Mouse (Mus musculus) hindlimb bud, embryonic 11.5 days (tissue): ENCODE results near the gene Fam216a.
"Not testable (repeated sequence)": the region's sequence is repeated elsewhere in the genome, so short reads cannot be mapped to it uniquely, and the experiment has no call there.

Experiments
- DNase-seq: peaks from one replicate; pipeline ENCODE4 v3.0.0-alpha.2; 2012; ENCODE audit warnings: low read depth, low spot score; ENCODE audit errors: extremely low spot score

Fam216a gene

DNA sequence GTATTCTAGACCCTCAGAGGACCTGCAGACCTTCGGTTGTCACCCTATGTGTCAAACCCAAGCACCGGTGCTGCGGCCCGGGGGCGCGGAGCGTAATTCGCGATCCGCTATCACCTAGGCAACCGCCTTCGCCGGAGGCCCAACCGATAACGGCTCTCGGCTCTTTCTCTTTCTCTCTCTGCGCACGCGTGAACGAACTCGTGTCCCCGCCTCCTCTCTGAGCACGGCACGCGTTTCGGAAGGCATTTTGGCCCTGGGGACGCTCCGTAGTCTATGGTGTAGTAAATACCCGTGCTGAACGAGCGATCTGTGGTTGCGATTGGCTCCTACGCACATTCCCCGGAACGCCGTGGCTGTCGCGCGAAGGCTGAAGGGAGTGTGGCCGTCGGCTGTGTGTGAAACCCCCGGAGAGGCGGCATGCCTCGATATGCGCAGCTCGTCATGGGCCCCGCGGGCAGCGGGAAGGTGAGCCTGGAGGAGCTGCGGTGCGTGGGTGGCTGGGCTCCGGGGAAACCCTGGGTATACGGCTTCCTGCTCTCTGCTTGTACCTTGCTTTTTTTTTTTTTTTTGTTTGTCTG, at the start of gene Fam216a:
Gene Fam216a, minus strand, starts transcription at position 173 of the 578 bp plus-strand sequence.
- DNase-seq: peak; percentile 96

DNA sequence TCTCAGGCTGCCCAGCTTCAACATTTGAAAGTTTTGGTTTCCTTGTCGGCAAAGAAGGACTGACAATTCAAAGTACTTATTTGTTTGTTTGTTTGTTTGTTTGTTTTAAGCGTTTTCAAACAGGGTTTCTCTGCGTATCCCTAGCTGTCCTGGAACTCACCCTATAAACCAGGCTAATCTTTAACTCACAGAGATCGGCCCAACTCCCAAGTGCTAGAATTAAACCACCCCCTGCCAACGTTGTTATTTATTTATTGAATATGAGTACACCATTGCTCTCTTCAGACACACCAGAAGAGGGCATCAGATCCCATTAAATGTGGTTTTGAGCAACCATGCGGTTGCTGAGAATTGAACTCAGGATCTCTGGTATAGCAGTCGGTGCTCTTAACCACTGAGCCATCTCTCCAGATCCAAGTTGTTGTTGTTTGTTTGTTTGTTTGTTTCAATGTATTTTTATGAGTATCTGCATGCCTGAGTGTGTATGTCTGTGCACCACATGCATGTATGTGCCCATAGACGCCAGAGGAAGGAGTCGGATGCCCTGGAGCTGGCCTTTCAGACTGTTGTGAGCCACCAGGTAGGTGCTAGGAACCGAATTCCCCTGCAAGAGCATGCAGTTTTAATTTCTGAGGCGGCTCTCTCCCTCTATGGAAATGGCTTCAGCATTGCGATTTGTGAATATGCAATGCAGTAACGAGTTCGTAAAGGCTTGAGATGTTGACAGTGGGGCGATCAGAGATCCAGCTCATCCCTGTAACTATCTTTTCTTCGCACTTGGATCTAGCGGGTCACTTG, 49.3 kb upstream of the Fam216a start, which contains the start of gene Anapc7:
Gene Anapc7, plus strand, starts transcription at position 423 of the 798 bp plus-strand sequence.
- DNase-seq: no peak

DNA sequence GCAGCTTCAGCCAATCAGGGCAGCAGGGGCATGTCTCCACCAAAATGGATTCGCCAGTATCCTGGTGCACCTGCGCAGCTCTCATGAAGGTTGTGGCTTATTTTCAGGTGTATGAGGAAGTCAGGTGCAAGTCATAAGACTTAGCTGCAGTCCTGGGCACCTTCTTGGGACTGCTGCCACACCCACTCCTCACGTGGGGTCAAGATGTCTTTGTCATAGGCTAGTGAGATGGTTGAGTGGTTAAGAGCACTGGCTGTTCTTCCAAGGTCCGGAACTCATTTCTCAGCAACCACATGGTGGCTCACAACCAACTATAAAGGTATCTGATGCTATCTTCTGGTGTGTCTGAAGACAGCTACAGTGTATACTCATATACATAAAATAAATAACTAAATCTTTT, 48.5 kb upstream of the Fam216a start:
- DNase-seq: not testable (repeated sequence)

GRCm38 (mm10) chr5:122415465-122415864, 43.3 kb upstream of the Fam216a start:
- no peak for DNase-seq

GRCm38 (mm10) chr5:122414351-122414750, 42.2 kb upstream of the Fam216a start:
- no peak for DNase-seq

DNA sequence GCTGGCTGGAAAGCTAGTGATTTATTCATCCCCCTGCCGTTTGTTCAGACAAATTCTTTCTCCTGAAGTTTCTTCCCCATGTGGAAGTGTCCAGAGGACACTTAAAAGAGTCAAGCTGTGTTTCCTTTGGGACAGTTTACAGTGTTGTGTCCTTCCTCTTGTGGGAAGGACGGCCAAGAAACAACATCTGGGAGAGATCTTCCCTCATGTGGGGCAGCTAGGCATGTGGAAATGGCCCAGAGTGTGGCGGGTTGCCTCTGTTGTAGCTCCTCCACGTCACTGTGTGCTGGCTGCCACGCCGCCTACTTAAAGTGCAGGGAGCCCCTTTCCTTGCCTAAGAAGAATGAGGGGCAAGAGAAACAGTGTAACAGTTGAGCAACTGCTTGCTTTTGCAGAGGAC, 40.7 kb upstream of the Fam216a start:
- DNase-seq: no peak

- no peak for DNase-seq
These were observed 39.7 kb upstream of the Fam216a start for GRCm38 (mm10) chr5:122411892-122412291.

DNA sequence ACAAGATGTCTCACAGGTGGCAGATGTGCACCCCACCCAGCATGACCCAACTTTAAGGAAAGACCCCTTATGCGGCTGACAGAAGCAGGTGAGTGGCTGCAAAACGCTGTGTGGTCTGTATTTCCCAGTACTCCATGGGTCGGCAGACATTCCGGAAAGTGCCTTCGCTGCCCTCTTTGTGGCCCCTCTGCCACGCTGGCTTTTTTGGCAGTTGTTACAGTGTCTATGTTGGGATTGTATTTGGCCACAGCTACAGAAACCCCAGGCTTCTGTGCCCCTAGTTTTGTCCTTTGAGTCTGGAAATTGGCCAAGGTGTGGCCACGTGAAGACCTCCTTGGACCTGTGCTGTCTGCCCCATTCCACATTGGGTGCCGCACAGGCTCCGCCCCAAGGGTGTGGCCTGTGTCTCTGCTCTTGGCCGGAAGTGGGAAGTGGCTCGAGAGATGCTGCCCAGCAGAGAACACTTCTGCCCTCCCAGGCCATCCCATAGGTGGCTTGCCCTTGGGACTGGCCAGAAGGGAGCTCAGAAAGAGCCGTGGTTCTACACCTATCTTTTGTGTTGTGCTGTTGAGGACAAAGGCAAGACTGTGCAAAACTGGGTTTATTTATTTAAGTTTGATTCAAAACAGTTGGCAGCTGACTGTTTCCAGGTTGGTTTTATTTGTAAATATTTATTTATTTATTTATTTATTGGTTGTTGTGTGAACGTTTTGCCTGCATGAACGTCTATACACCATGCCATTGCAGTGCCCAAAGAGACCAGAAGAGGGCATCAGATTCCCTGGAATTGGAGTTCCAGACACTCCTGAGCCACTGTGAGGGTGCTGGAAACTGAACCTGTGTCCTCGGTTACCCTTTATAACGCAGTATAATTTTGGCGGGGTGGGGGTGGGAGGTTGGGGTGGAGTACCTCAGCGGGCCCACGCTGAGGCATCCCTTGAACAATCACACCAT, 37.8 kb upstream of the Fam216a start:
- DNase-seq: no peak

- no peak for DNase-seq
These were observed 33.4 kb upstream of the Fam216a start for GRCm38 (mm10) chr5:122405537-122405936.

DNA sequence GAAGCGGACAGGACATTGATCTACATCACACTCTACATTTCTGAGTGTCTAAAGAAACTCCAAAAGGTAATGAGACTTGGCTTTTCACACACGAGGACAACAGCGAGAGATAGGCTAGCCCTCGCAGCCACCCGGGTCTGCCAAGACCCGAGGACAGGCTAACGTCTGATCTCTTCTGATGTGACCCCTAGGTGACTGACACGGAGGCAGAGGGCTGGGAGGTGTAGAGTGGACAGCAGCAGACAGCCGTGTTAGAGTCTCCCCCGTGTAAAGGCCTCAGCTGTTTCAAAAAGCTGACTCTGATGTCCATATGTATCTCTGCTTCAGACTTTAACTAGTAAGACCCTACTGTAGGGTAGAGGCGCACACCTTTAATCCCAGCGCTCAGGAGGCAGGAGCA, 31.2 kb upstream of the Fam216a start:
- DNase-seq: no peak

DNA sequence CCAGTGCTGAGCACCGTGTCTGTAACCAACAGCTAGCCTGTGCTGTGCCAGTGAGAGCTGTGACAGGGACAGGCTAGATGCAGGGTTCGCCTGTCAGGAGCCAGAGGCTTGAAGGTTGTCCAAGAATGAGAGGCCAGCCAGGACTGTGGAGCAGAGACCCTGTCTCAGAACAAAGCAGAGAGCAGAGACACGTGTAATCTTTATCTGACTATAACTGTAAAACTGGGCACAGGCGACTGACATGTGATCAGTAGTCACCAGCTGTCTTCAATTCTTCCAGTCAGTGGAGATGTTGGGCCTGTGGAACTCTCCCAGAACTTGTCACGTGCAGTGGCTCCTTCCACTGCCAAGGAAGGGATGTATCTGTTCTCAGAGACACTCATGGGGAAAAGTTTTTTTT, 30.6 kb upstream of the Fam216a start:
- DNase-seq: no peak

DNA sequence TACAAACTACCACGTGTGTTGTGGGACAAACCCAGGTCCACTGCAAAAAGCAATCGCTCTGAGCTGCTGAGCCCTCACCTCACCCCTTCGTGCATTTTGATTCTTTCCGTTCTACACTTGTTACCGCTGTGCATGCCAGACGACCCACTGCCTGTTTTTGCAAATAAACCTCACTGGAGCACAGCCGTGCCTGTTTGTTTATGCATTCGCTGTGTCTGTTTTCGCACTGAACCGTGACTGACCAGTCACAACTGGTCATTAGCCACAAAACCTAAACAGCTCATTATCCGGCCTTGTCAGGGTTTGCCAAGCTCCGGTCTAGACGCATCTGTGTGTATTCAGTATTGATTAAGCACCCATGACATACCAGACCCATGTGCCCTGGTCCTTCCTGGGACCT, 30.0 kb upstream of the Fam216a start:
- no peak for DNase-seq

DNA sequence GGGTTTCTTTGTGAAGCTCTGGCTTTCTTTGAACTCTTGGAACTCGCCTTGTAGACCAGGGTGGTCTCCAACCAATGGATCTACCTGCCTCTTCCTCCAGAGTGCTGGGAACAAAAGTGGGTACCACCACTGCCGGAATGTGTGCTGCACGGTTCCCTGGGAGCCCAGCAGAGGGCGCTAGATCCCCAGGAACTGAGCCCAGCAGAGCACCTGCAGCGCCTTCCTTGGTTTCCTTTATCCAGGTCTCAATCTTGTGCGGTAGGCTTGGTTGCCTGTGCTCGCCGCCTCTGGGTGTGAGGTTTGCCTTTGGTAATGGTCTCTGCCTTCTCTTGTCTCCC, 29.1 kb upstream of the Fam216a start:
- no peak for DNase-seq

GRCm38 (mm10) chr5:122400628-122401302, 28.6 kb upstream of the Fam216a start:
- DNase-seq: no peak

DNA sequence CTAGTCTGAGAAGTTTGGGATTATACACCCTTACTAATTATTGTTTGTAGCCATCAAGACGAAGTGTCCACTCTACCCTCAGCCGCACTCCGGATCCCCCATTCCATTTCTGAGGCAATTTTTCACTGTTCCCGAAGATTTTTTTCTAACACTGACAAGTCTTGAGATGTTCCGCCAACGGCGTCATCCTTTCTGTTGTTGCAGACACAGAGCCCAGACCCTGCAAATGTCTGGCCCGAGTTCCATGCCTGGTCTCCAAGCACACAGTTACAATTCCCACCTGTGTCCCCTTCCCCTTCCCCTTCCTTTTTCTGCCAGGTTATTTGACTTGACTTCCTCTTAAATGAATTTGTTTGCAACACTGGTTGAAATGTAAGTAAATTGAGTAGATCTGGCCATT, 27.7 kb upstream of the Fam216a start:
- DNase-seq: no peak

DNA sequence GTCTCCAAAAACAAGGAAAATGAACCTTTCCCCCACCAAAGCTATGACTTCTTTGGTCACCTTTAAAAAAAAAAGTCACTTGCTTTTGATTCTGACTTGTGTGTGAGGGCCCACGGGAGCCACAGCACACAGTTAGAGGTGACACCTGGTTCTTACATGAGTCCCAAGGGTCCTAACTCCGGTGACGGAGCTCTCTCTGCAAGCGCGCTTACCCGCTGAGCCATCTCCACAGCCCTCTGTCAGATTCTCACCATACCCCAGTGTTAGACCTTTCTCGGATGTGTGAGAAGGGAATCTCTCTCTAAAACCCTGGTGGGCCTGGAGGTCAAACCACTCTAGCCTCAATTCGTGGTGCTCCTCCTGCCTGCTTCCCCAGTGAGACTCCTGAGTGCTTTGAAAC, 25.3 kb upstream of the Fam216a start:
- no peak for DNase-seq

DNA sequence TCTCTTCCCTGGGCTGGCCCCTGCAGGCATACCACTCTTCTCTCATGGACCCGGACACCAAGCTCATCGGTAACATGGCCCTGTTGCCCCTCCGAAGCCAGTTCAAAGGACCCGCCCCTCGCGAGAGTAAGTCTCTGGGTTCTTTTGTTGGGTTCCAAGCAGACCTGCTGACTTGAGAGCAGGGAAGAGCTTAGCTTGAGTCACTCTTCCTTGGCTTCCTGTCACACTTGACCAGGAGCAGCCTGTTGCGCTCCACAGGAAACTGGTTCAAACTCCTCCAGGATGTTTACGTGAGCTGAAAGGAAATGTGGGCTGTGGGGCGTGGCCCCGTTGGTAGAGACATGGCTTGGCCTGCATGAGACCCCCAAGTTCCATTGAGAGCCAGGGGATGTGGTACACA, 24.6 kb upstream of the Fam216a start:
- DNase-seq: no peak

DNA sequence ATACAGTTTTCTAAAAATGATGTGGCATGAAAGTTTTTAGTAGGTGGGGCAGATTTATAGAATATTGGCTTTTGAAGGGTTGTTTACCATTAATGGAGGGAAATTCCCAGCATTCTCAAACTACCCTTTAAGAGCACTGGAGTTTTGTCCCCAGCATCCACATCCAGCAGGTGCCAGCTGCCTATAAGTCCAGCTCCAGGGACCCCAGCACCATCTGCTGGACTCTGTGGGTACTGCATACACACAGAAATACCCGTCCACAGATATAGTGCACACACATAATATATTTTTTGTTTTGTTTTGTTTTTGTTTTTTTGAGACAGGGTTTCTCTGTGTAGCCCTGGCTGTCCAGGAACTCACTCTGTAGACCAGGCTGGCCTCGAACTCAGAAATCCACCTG, 21.7 kb upstream of the Fam216a start:
- no peak for DNase-seq

GRCm38 (mm10) chr5:122392227-122393004, 20.3 kb upstream of the Fam216a start:
- DNase-seq: no peak

DNA sequence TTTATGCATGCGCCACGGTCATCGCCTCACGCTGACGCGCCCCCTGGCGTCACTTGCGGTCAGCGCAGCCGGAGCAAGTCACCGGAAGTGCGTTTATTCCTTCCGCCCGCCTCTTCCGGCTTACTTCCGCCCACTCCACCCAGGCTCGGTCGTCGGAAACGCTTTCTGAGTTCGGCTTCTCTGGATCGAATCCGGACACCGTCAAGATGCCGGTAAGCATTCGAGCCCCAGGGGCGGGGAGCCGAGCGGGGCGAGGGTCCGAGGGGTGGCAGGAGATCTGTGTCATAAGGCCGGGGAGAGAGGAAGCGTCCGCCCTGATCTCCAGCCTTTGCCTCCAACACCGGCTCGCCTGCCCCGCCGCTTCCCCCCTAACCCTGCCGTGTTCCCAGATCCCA, 19.6 kb upstream of the Fam216a start, which contains the start of gene Arpc3:
Gene Arpc3, plus strand, starts transcription at position 93 of the 395 bp plus-strand sequence.
- DNase-seq: peak; percentile 78
